Mouse (Mus musculus): ENCODE measurements around the gene N4bp2. TPM values are rescaled to one million over a fixed set of nuclear protein-coding genes. Genes with fewer than 3 reads are reported as not detected.

Gene N4bp2
- polyA plus RNA-seq, 1 experiment from 2014 or later = 43.4 TPM

- 46% methylated on average over 2 of the region's 2 CpGs for WGBS
- Histone ChIP-seq H3K36me3 (ENCODE audit: control insufficient read depth, insufficient read depth, low read length) (peaks cover 35% of the 10 kb centered on the region), H3K9me3 (ENCODE audit: control insufficient read depth, low read length) (no peaks in the 10 kb centered on the region), H3K27me3 (replicated peaks; ENCODE audit: control insufficient read depth, insufficient read depth, low read length) (no peaks in the 10 kb centered on the region), H3K4me2 (ENCODE audit: low read length) (no peak overlapping the region), H3K9ac (ENCODE audit: low read length) (no peak overlapping the region), H3K4me1 (replicated peaks; ENCODE audit: control insufficient read depth, insufficient read depth, low read length) (0 out of 2 replicates have a peak, but pooled peaks cover 3% of the 10 kb centered on the region), H3K4me3 (ENCODE audit: low read depth, low read length) (no peak overlapping the region), H3K27ac (ENCODE audit: low read depth) (no peak overlapping the region)
- ATAC-seq (replicated peaks; ENCODE audit: low FRiP score, low TSS enrichment, low read depth) = no peak
- DNase-seq (ENCODE audit: low spot score) = no peak
Measured at GRCm38 (mm10) chr5:65829059-65829458, 65.7 kb downstream of the N4bp2 start.

GRCm38 (mm10) chr5:65831917-65832618 is 68.7 kb downstream of the N4bp2 start:
- Histone ChIP-seq H3K4me2 (ENCODE audit: low read length) (no peak overlapping the region), H3K4me1 (replicated peaks; ENCODE audit: control insufficient read depth, insufficient read depth, low read length) (0 out of 2 replicates have a peak, but pooled peaks cover 3% of the 10 kb centered on the region), H3K36me3 (ENCODE audit: control insufficient read depth, insufficient read depth, low read length) (peaks cover 10% of the 10 kb centered on the region), H3K9ac (ENCODE audit: low read length) (no peak overlapping the region), H3K4me3 (ENCODE audit: low read depth, low read length) (no peak overlapping the region), H3K27ac (ENCODE audit: low read depth) (no peak overlapping the region), H3K27me3 (replicated peaks; ENCODE audit: control insufficient read depth, insufficient read depth, low read length) (no peaks in the 10 kb centered on the region), H3K9me3 (ENCODE audit: control insufficient read depth, low read length) (no peaks in the 10 kb centered on the region)
- WGBS = 92% methylated on average over 11 of the region's 11 CpGs
- no peak for ATAC-seq (replicated peaks; ENCODE audit: low FRiP score, low TSS enrichment, low read depth)
- no peak for DNase-seq (ENCODE audit: low spot score)

- Histone ChIP-seq H3K4me1 (replicated peaks; ENCODE audit: control insufficient read depth, insufficient read depth, low read length) (peaks cover 3% of the 10 kb centered on the region; the same call in 1 of the 2 replicates), H3K4me3 (ENCODE audit: low read depth, low read length) (no peak overlapping the region), H3K4me2 (ENCODE audit: low read length) (no peak overlapping the region), H3K27ac (ENCODE audit: low read depth) (no peak overlapping the region), H3K9me3 (ENCODE audit: control insufficient read depth, low read length) (no peaks in the 10 kb centered on the region), H3K27me3 (replicated peaks; ENCODE audit: control insufficient read depth, insufficient read depth, low read length) (no peaks in the 10 kb centered on the region), H3K9ac (ENCODE audit: low read length) (no peak overlapping the region), H3K36me3 (ENCODE audit: control insufficient read depth, insufficient read depth, low read length) (peaks cover 3% of the 10 kb centered on the region; the same call in 1 of the 2 replicates)
- ATAC-seq (replicated peaks; ENCODE audit: low FRiP score, low TSS enrichment, low read depth) (no peak), DNase-seq (ENCODE audit: low spot score) (no peak)
- 78% methylated on average over 3 of the region's 3 CpGs for WGBS
Measured at GRCm38 (mm10) chr5:65833092-65833491, 69.8 kb downstream of the N4bp2 start.

- no peak for ATAC-seq (replicated peaks; ENCODE audit: low FRiP score, low TSS enrichment, low read depth)
- Histone ChIP-seq H3K9me3 (ENCODE audit: control insufficient read depth, low read length) (no peaks in the 10 kb centered on the region), H3K27ac (ENCODE audit: low read depth) (no peak overlapping the region), H3K4me2 (ENCODE audit: low read length) (no peak overlapping the region), H3K36me3 (ENCODE audit: control insufficient read depth, insufficient read depth, low read length) (peaks cover 3% of the 10 kb centered on the region; the same call in 1 of the 2 replicates), H3K4me1 (replicated peaks; ENCODE audit: control insufficient read depth, insufficient read depth, low read length) (no peaks in the 10 kb centered on the region; the same call in 1 of the 2 replicates), H3K4me3 (ENCODE audit: low read depth, low read length) (no peak overlapping the region), H3K9ac (ENCODE audit: low read length) (no peak overlapping the region), H3K27me3 (replicated peaks; ENCODE audit: control insufficient read depth, insufficient read depth, low read length) (no peaks in the 10 kb centered on the region)
- 89% methylated on average over 8 of the region's 8 CpGs for WGBS
- no peak for DNase-seq (ENCODE audit: low spot score)
Measured at GRCm38 (mm10) chr5:65833766-65834498, 70.6 kb downstream of the N4bp2 start.

- DNase-seq (ENCODE audit: low spot score) = no peak
- no peaks in the 10 kb centered on the region for H3K9me3 ChIP-seq (ENCODE audit: control insufficient read depth, low read length)
- H3K4me1 ChIP-seq (replicated peaks; ENCODE audit: control insufficient read depth, insufficient read depth, low read length) = peaks cover 3% of the 10 kb centered on the region; the same call in 1 of the 2 replicates
- ATAC-seq (replicated peaks; ENCODE audit: low FRiP score, low TSS enrichment, low read depth) = no peak
- H3K27me3 ChIP-seq (replicated peaks; ENCODE audit: control insufficient read depth, insufficient read depth, low read length) = no peaks in the 10 kb centered on the region
- no peak overlapping the region for H3K4me2 ChIP-seq (ENCODE audit: low read length)
- H3K27ac ChIP-seq (ENCODE audit: low read depth) = no peak overlapping the region
- no peak overlapping the region for H3K9ac ChIP-seq (ENCODE audit: low read length)
- WGBS = 47% methylated on average over 6 of the region's 6 CpGs
- no peak overlapping the region for H3K4me3 ChIP-seq (ENCODE audit: low read depth, low read length)
- H3K36me3 ChIP-seq (ENCODE audit: control insufficient read depth, insufficient read depth, low read length) = no peaks in the 10 kb centered on the region
Measured at GRCm38 (mm10) chr5:65838053-65838452, 74.7 kb downstream of the N4bp2 start.

- Histone ChIP-seq H3K36me3 (ENCODE audit: control insufficient read depth, insufficient read depth, low read length) (no peaks in the 10 kb centered on the region), H3K27ac (ENCODE audit: low read depth) (no peak overlapping the region), H3K27me3 (replicated peaks; ENCODE audit: control insufficient read depth, insufficient read depth, low read length) (no peaks in the 10 kb centered on the region), H3K9me3 (ENCODE audit: control insufficient read depth, low read length) (no peaks in the 10 kb centered on the region), H3K9ac (ENCODE audit: low read length) (no peak overlapping the region), H3K4me3 (ENCODE audit: low read depth, low read length) (no peak overlapping the region), H3K4me2 (ENCODE audit: low read length) (no peak overlapping the region), H3K4me1 (replicated peaks; ENCODE audit: control insufficient read depth, insufficient read depth, low read length) (peaks cover 3% of the 10 kb centered on the region; the same call in 1 of the 2 replicates)
- 95% methylated on average over 7 of the region's 7 CpGs for WGBS
- DNase-seq (ENCODE audit: low spot score) = no peak
- no peak for ATAC-seq (replicated peaks; ENCODE audit: low FRiP score, low TSS enrichment, low read depth)
Measured at GRCm38 (mm10) chr5:65842947-65843346, 79.6 kb downstream of the N4bp2 start.

- Histone ChIP-seq H3K27me3 (replicated peaks; ENCODE audit: control insufficient read depth, insufficient read depth, low read length) (no peaks in the 10 kb centered on the region), H3K4me2 (ENCODE audit: low read length) (no peak overlapping the region), H3K27ac (ENCODE audit: low read depth) (no peak overlapping the region), H3K4me3 (ENCODE audit: low read depth, low read length) (no peak overlapping the region), H3K9me3 (ENCODE audit: control insufficient read depth, low read length) (no peaks in the 10 kb centered on the region), H3K9ac (ENCODE audit: low read length) (no peak overlapping the region), H3K4me1 (replicated peaks; ENCODE audit: control insufficient read depth, insufficient read depth, low read length) (0 out of 2 replicates have a peak, but pooled peaks cover 5% of the 10 kb centered on the region), H3K36me3 (ENCODE audit: control insufficient read depth, insufficient read depth, low read length) (no peaks in the 10 kb centered on the region)
- no peak for ATAC-seq (replicated peaks; ENCODE audit: low FRiP score, low TSS enrichment, low read depth)
- no peak for DNase-seq (ENCODE audit: low spot score)
- WGBS = 85% methylated on average over 8 of the region's 8 CpGs
Measured at GRCm38 (mm10) chr5:65846534-65846933, 83.2 kb downstream of the N4bp2 start.

GRCm38 (mm10) chr5:65846958-65847357 is 83.6 kb downstream of the N4bp2 start:
- Histone ChIP-seq H3K4me1 (replicated peaks; ENCODE audit: control insufficient read depth, insufficient read depth, low read length) (0 out of 2 replicates have a peak, but pooled peaks cover 3% of the 10 kb centered on the region), H3K36me3 (ENCODE audit: control insufficient read depth, insufficient read depth, low read length) (no peaks in the 10 kb centered on the region), H3K9ac (ENCODE audit: low read length) (no peak overlapping the region), H3K27me3 (replicated peaks; ENCODE audit: control insufficient read depth, insufficient read depth, low read length) (no peaks in the 10 kb centered on the region), H3K4me2 (ENCODE audit: low read length) (no peak overlapping the region), H3K27ac (ENCODE audit: low read depth) (no peak overlapping the region), H3K9me3 (ENCODE audit: control insufficient read depth, low read length) (no peaks in the 10 kb centered on the region), H3K4me3 (ENCODE audit: low read depth, low read length) (no peak overlapping the region)
- DNase-seq (ENCODE audit: low spot score) (no peak), ATAC-seq (replicated peaks; ENCODE audit: low FRiP score, low TSS enrichment, low read depth) (no peak)
- WGBS = 79% methylated on average over 3 of the region's 3 CpGs

All from intestine, embryonic 14.5 days (tissue).